Mouse (Mus musculus): Measurements from ENCODE around the gene Rdh12. TPM values are rescaled to one million over a fixed set of nuclear protein-coding genes. Genes with fewer than 3 reads are reported as not detected.

Gene Rdh12
- polyA plus RNA-seq, 1 experiment = 8.9 TPM

GRCm38 (mm10) chr12:79190931-79191673 is 17.6 kb upstream of the Rdh12 start:
- peak overlapping the region; percentile 65 for H3K4me3 ChIP-seq (replicated peaks; ENCODE audit: extremely low read depth, low read depth, low read length)
- peaks cover 6% of the 10 kb centered on the region; the same call in 1 of the 2 replicates for H3K4me1 ChIP-seq (ENCODE audit: control insufficient read depth, insufficient read depth, low read length)
- 1% methylated on average over 18 of the region's 18 CpGs for WGBS
- TF ChIP-seq POLR2A (IDR thresholded peaks at IDR 0.05; ENCODE audit: borderline replicate concordance, extremely low read depth, low read depth, low read length) (no peak), CTCF (IDR thresholded peaks at IDR 0.05; ENCODE audit: insufficient read depth, low read length) (no peak)
- DNase-seq = peak; percentile 51

DNA sequence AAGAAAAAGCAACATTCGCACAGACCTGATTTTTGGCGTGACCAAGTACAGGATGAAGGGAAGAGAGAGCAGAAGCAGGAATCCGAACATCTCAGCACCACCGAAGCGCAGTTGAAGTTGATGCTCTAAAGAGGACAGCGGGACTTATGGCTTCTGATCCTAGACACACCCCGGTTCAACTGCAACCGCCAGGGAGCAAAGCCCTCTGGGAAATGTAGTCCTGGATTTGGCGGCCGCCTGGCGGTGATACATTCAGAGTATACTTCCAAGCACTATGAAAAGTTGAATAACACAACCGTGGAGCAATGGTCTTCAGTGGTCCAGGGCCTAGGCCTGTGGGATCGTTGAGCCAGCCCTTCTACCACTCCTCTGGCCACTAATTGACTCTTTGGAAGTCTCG is 17.0 kb upstream of the Rdh12 start:
- H3K4me3 ChIP-seq (replicated peaks; ENCODE audit: extremely low read depth, low read depth, low read length) = peak overlapping the region; percentile 65
- WGBS = 4% methylated on average over 14 of the region's 14 CpGs
- no peak for TF ChIP-seq POLR2A (IDR thresholded peaks at IDR 0.05; ENCODE audit: borderline replicate concordance, extremely low read depth, low read depth, low read length)
- TF ChIP-seq CTCF (IDR thresholded peaks at IDR 0.05; ENCODE audit: insufficient read depth, low read length) = peak; percentile 42
- peak; percentile 68 for DNase-seq
- peaks cover 6% of the 10 kb centered on the region; the same call in 1 of the 2 replicates for H3K4me1 ChIP-seq (ENCODE audit: control insufficient read depth, insufficient read depth, low read length)

GRCm38 (mm10) chr12:79192193-79192592 is 16.5 kb upstream of the Rdh12 start, which contains the start of gene Rdh11:
Rdh11 (minus strand) TSS chr12:79192293.
- DNase-seq = no peak
- peak within 1 kb of the TSS; percentile 65 for H3K4me3 ChIP-seq (replicated peaks; ENCODE audit: extremely low read depth, low read depth, low read length)
- WGBS = 64% methylated on average over 6 of the region's 6 CpGs
- peaks cover 6% of the 10 kb centered on the region; the same call in 1 of the 2 replicates for H3K4me1 ChIP-seq (ENCODE audit: control insufficient read depth, insufficient read depth, low read length)
- no peak for TF ChIP-seq CTCF (IDR thresholded peaks at IDR 0.05; ENCODE audit: insufficient read depth, low read length)
- TF ChIP-seq POLR2A (IDR thresholded peaks at IDR 0.05; ENCODE audit: borderline replicate concordance, extremely low read depth, low read depth, low read length) = no peak

- TF ChIP-seq CTCF (IDR thresholded peaks at IDR 0.05; ENCODE audit: insufficient read depth, low read length) (peak; percentile 50; the same call in 1 of the 2 replicates), POLR2A (IDR thresholded peaks at IDR 0.05; ENCODE audit: borderline replicate concordance, extremely low read depth, low read depth, low read length) (no peak)
- Histone ChIP-seq H3K4me3 (replicated peaks; ENCODE audit: extremely low read depth, low read depth, low read length) (no peak overlapping the region), H3K4me1 (ENCODE audit: control insufficient read depth, insufficient read depth, low read length) (peaks cover 6% of the 10 kb centered on the region; the same call in 1 of the 2 replicates)
- 0% methylated on average over 3 of the region's 3 CpGs for WGBS
- peak; percentile 55 for DNase-seq
Measured at GRCm38 (mm10) chr12:79193441-79193840, 15.3 kb upstream of the Rdh12 start.

DNA sequence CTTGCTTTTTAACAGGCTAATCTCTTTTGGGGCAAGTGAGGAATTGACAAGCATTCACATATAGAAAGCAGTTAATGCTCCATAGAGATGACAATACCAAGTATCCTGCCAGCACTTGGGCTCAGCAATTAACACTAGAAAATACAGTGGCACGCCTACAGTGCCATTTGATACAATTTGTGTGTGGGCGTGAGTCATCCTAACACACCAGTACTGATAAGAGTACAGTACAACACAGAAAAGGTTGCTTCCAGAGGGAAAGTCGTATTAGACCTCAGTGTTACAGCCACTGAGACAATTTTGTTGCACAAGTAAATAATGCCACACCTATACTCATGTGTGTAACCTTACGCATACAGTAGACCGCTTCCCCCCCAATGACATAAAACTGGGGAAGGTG is 11.6 kb upstream of the Rdh12 start:
- DNase-seq = no peak
- H3K4me1 ChIP-seq (ENCODE audit: control insufficient read depth, insufficient read depth, low read length) = no peaks in the 10 kb centered on the region
- no peak overlapping the region for H3K4me3 ChIP-seq (replicated peaks; ENCODE audit: extremely low read depth, low read depth, low read length)
- WGBS = 77% methylated on average over 5 of the region's 5 CpGs
- TF ChIP-seq CTCF (IDR thresholded peaks at IDR 0.05; ENCODE audit: insufficient read depth, low read length) (no peak), POLR2A (IDR thresholded peaks at IDR 0.05; ENCODE audit: borderline replicate concordance, extremely low read depth, low read depth, low read length) (no peak)

DNA sequence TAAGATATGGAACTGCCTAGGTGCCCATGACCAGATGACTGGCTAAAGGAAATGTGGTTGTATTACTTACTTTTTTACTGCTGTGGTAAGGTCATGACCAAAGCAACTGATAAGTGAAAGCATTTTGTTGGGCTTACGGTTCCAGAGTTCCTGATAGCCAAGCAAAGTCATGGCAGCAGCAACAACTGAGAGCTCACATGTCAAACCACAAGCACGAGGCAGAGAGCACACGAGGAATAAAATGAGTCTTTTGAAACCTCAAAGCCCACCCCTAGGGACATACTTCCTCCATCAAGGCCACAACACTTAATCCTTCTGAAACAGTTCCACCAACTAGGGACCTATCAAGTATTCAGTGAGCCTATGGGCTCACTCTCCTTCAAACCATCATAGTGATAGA is 6.8 kb upstream of the Rdh12 start:
- WGBS = 56% methylated on average over 3 of the region's 3 CpGs
- TF ChIP-seq POLR2A (IDR thresholded peaks at IDR 0.05; ENCODE audit: borderline replicate concordance, extremely low read depth, low read depth, low read length) (no peak), CTCF (IDR thresholded peaks at IDR 0.05; ENCODE audit: insufficient read depth, low read length) (no peak)

GRCm38 (mm10) chr12:79211447-79211846 is 2.7 kb downstream of the Rdh12 start:
- 75% methylated on average over 8 of the region's 8 CpGs for WGBS
- no peak for TF ChIP-seq POLR2A (IDR thresholded peaks at IDR 0.05; ENCODE audit: borderline replicate concordance, extremely low read depth, low read depth, low read length)
- no peak for TF ChIP-seq CTCF (IDR thresholded peaks at IDR 0.05; ENCODE audit: insufficient read depth, low read length)
- H3K4me3 ChIP-seq (replicated peaks; ENCODE audit: extremely low read depth, low read depth, low read length) = no peak overlapping the region
- no peak for DNase-seq
- no peaks in the 10 kb centered on the region for H3K4me1 ChIP-seq (ENCODE audit: control insufficient read depth, insufficient read depth, low read length)

More for the DNA sequence above, 6.8 kb upstream of the Rdh12 start:
- Histone ChIP-seq H3K4me1 (ENCODE audit: control insufficient read depth, insufficient read depth, low read length) (no peaks in the 10 kb centered on the region), H3K4me3 (replicated peaks; ENCODE audit: extremely low read depth, low read depth, low read length) (no peak overlapping the region)
- DNase-seq = no peak

DNA sequence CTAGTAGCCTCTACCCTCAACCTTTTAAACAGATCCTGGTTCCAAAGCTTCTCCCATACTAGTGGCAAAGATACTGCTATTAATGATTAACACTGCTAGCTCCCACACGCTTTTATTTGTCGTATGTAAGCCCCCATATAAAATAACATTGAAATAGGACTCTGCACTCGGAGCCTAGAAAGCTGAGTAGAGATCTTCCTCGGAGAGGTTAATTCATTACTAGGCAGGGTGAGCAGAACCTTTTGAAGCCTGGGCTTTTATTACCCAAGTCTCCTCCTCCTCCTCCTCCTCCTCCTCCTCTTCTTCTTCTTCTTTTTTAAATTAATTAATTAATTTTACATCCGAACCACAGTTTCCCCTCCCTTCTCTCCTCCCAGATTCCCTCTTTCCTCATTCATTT is 8.8 kb downstream of the Rdh12 start:
- WGBS = 71% methylated on average over 5 of the region's 5 CpGs
- no peaks in the 10 kb centered on the region for H3K4me1 ChIP-seq (ENCODE audit: control insufficient read depth, insufficient read depth, low read length)
- no peak overlapping the region for H3K4me3 ChIP-seq (replicated peaks; ENCODE audit: extremely low read depth, low read depth, low read length)
- TF ChIP-seq CTCF (IDR thresholded peaks at IDR 0.05; ENCODE audit: insufficient read depth, low read length) (no peak), POLR2A (IDR thresholded peaks at IDR 0.05; ENCODE audit: borderline replicate concordance, extremely low read depth, low read depth, low read length) (no peak)
- DNase-seq = no peak

GRCm38 (mm10) chr12:79235485-79236080 is 26.9 kb downstream of the Rdh12 start:
- no peaks in the 10 kb centered on the region for H3K4me1 ChIP-seq (ENCODE audit: control insufficient read depth, insufficient read depth, low read length)
- no peak for DNase-seq
- no peak for TF ChIP-seq POLR2A (IDR thresholded peaks at IDR 0.05; ENCODE audit: borderline replicate concordance, extremely low read depth, low read depth, low read length)
- no peak for TF ChIP-seq CTCF (IDR thresholded peaks at IDR 0.05; ENCODE audit: insufficient read depth, low read length)
- WGBS = 84% methylated on average over 11 of the region's 11 CpGs
- no peak overlapping the region for H3K4me3 ChIP-seq (replicated peaks; ENCODE audit: extremely low read depth, low read depth, low read length)

All from lung, adult 2 months (tissue).